In genomic region chr6:30958736-30959540, GRCm38 (mm10) we compare ENCODE assay signal across 7 mouse cellular contexts. TPM values are rescaled to one million over a fixed set of nuclear protein-coding genes. Genes with fewer than 3 reads are reported as not detected.
DNase-seq lines count a peak whose midpoint lies in the region; ATAC-seq and TF ChIP-seq lines count a peak whose summit lies in the region.

Gene Klf14, minus strand, starts transcription at chr6:30959078.

- peak; percentile 59 for DNase-seq in ES-CJ7 (ENCODE audit: low read depth, low spot score)
- peak; percentile 73 for DNase-seq in ZHBTc4 (ENCODE audit: low read depth, low spot score)
- DNase-seq in liver, postnatal 0 days: peak; percentile 27
- no peak for DNase-seq in frontal cortex, postnatal 14 days (ENCODE audit: low spot score in 2 of 2)

- ATAC-seq in forebrain, embryonic 15.5 days (replicated peaks): no peak
- 0 out of 2 replicates have a peak, but pooled peaks have one; percentile 38 for ATAC-seq in hindbrain, embryonic 15.5 days (ENCODE audit: low FRiP score, low read depth)
- no peak for ATAC-seq in liver, postnatal 0 days
- ATAC-seq in stomach, embryonic 14.5 days (ENCODE audit: insufficient number of reproducible peaks, insufficient read depth, low FRiP score, low read depth): peak; percentile 49; the same call in 1 of the 2 replicates

- no peak within 1 kb of the TSS for H3K27ac ChIP-seq in forebrain, embryonic 15.5 days (replicated peaks)
- no peak within 1 kb of the TSS for H3K27ac ChIP-seq in hindbrain, embryonic 15.5 days (replicated peaks)
- H3K27ac ChIP-seq in liver, postnatal 0 days (ENCODE audit: low read depth): no peak within 1 kb of the TSS
- no peak within 1 kb of the TSS; the same call in 1 of the 2 replicates for H3K27ac ChIP-seq in stomach, embryonic 14.5 days (ENCODE audit: low read length)

- H3K4me3 ChIP-seq in forebrain, embryonic 15.5 days: peak within 1 kb of the TSS; percentile 41
- peak within 1 kb of the TSS; percentile 42 for H3K4me3 ChIP-seq in hindbrain, embryonic 15.5 days
- H3K4me3 ChIP-seq in liver, postnatal 0 days (ENCODE audit: low read depth, low read length): peak within 1 kb of the TSS; percentile 51
- H3K4me3 ChIP-seq in stomach, embryonic 14.5 days (ENCODE audit: low read depth, low read length): peak within 1 kb of the TSS; percentile 58

- TF ChIP-seq EP300 in liver, postnatal 0 days (IDR thresholded peaks at IDR 0.05; ENCODE audit: low read depth): no peak

- peaks cover 35% of the 10 kb centered on the region for H3K9me3 ChIP-seq in forebrain, embryonic 15.5 days
- peaks cover 45% of the 10 kb centered on the region for H3K9me3 ChIP-seq in hindbrain, embryonic 15.5 days
- peaks cover 20% of the 10 kb centered on the region for H3K9me3 ChIP-seq in liver, postnatal 0 days (ENCODE audit: low read length)
- peaks cover 23% of the 10 kb centered on the region for H3K9me3 ChIP-seq in stomach, embryonic 14.5 days (ENCODE audit: control insufficient read depth, low read depth, low read length)

- peaks cover 13% of the 10 kb centered on the region; the same call in 1 of the 2 replicates for H3K36me3 ChIP-seq in forebrain, embryonic 15.5 days
- H3K36me3 ChIP-seq in hindbrain, embryonic 15.5 days: 0 out of 2 replicates have a peak, but pooled peaks cover 4% of the 10 kb centered on the region
- H3K36me3 ChIP-seq in liver, postnatal 0 days (replicated peaks; ENCODE audit: insufficient read depth, low read length): no peaks in the 10 kb centered on the region
- H3K36me3 ChIP-seq in stomach, embryonic 14.5 days (ENCODE audit: control insufficient read depth, insufficient read depth, low read length): no peaks in the 10 kb centered on the region

- H3K4me2 ChIP-seq in forebrain, embryonic 15.5 days (replicated peaks): peak within 1 kb of the TSS; percentile 53
- H3K4me2 ChIP-seq in hindbrain, embryonic 15.5 days: peak within 1 kb of the TSS; percentile 67
- H3K4me2 ChIP-seq in liver, postnatal 0 days (ENCODE audit: low read depth, low read length): peak within 1 kb of the TSS; percentile 75
- peak within 1 kb of the TSS; percentile 77 for H3K4me2 ChIP-seq in stomach, embryonic 14.5 days (replicated peaks; ENCODE audit: low read depth, low read length)

- peaks cover 8% of the 10 kb centered on the region for H3K4me1 ChIP-seq in forebrain, embryonic 15.5 days
- H3K4me1 ChIP-seq in hindbrain, embryonic 15.5 days (replicated peaks): 0 out of 2 replicates have a peak, but pooled peaks cover 6% of the 10 kb centered on the region
- no peaks in the 10 kb centered on the region for H3K4me1 ChIP-seq in liver, postnatal 0 days (ENCODE audit: insufficient read depth)
- no peaks in the 10 kb centered on the region for H3K4me1 ChIP-seq in stomach, embryonic 14.5 days (ENCODE audit: control insufficient read depth, insufficient read depth, low read length)

- WGBS in forebrain, embryonic 15.5 days: under 1% methylated on average over 75 of the region's 75 CpGs
- WGBS in hindbrain, embryonic 15.5 days: under 1% methylated on average over 75 of the region's 75 CpGs
- WGBS in liver, postnatal 0 days (ENCODE audit: insufficient replicate concordance): under 1% methylated on average over 74 of the region's 75 CpGs
- WGBS in stomach, embryonic 14.5 days: under 1% methylated on average over 66 of the region's 75 CpGs

- no peak within 1 kb of the TSS for H3K9ac ChIP-seq in forebrain, embryonic 15.5 days (replicated peaks)
- peak within 1 kb of the TSS; percentile 21; the same call in 1 of the 2 replicates for H3K9ac ChIP-seq in hindbrain, embryonic 15.5 days
- no peak within 1 kb of the TSS for H3K9ac ChIP-seq in liver, postnatal 0 days (replicated peaks)
- H3K9ac ChIP-seq in stomach, embryonic 14.5 days (replicated peaks; ENCODE audit: low read depth, low read length): 0 out of 2 replicates have a peak within 1 kb of the TSS, but pooled peaks have one; percentile 10

- TF ChIP-seq CTCF in liver, postnatal 0 days (IDR thresholded peaks at IDR 0.05; ENCODE audit: low read depth): no peak

- peaks cover 80% of the 10 kb centered on the region for H3K27me3 ChIP-seq in forebrain, embryonic 15.5 days
- H3K27me3 ChIP-seq in hindbrain, embryonic 15.5 days: peaks cover 71% of the 10 kb centered on the region
- peaks cover 58% of the 10 kb centered on the region for H3K27me3 ChIP-seq in liver, postnatal 0 days (ENCODE audit: insufficient read depth, low read length)
- H3K27me3 ChIP-seq in stomach, embryonic 14.5 days (ENCODE audit: control insufficient read depth, insufficient read depth, low read length): peaks cover 30% of the 10 kb centered on the region

RNA-seq across cellular contexts. Expression of gene Klf14, which starts in this region (rescaled TPM):
- 0.14 and 0.20 TPM in 2 replicates for polyA plus RNA-seq in forebrain, embryonic 15.5 days (2015; fragmentation: Nextera tagmentation; extraction: Ambion mirVana)
- 0.22 and 0.25 TPM in 2 replicates for polyA plus RNA-seq in hindbrain, embryonic 15.5 days (2015; fragmentation: Nextera tagmentation; extraction: Ambion mirVana)
- polyA plus RNA-seq in liver, postnatal 0 days (2015; fragmentation: Nextera tagmentation; extraction: Ambion mirVana): 0.08 and 0.11 TPM in 2 replicates
- polyA plus RNA-seq in stomach, embryonic 14.5 days (2014; fragmentation: Nextera tagmentation; extraction: Ambion mirVana): 3.7 and 5.4 TPM in 2 replicates

Comparison
In these comparisons a context has a peak if more than half of its experiments do, and no peak if none do; other contexts are left out.
1. Peak in ATAC-seq, H3K4me3 ChIP-seq, H3K9ac ChIP-seq and H3K4me2 ChIP-seq in hindbrain, embryonic 15.5 days; RNA of the gene not detected or under 1 TPM.
2. Peak in DNase-seq, H3K4me3 ChIP-seq and H3K4me2 ChIP-seq in liver, postnatal 0 days; RNA of the gene not detected or under 1 TPM.
3. DNase-seq: peak in ES-CJ7 (single experiment) and ZHBTc4 (single experiment); none in frontal cortex, postnatal 14 days (0 of 2).
4. Peak in every context shown above with its lines, with median percentiles within 50 percentile points of each other: H3K4me2 ChIP-seq and H3K4me3 ChIP-seq.